Mouse (Mus musculus) neural tube, embryonic 15.5 days (tissue): Measurements from ENCODE around the gene Fgfr2. TPM values are rescaled to one million over a fixed set of nuclear protein-coding genes. Genes with fewer than 3 reads are reported as not detected.

Experiments
- ATAC-seq: fragments of 200-750 bp; cut with Nextera tagmentation; 2 replicates; pipeline ENCODE4 v1.8.0; 2017; ENCODE audit warnings: mild to moderate bottlenecking, moderate TSS enrichment, moderate library complexity; ENCODE audit not compliant: low FRiP score
- H3K27ac ChIP-seq: fragments of 300-500 bp; sonication (generic); replicated peaks from 2 replicates; pipeline ENCODE4 v1.5.1; 2015; ENCODE audit warnings: mild to moderate bottlenecking, inconsistent platforms
- H3K27me3 ChIP-seq: fragments of 300-500 bp; sonication (generic); replicated peaks from 2 replicates; pipeline ENCODE4 v1.6.1; 2015; ENCODE audit warnings: inconsistent platforms
- H3K36me3 ChIP-seq: fragments of 300-500 bp; sonication (generic); 2 replicates; pipeline ENCODE4 v1.6.1; 2015; ENCODE audit warnings: inconsistent platforms
- H3K4me1 ChIP-seq: fragments of 300-500 bp; sonication (generic); 2 replicates; pipeline ENCODE4 v1.6.1; 2015; ENCODE audit warnings: inconsistent platforms
- H3K4me2 ChIP-seq: fragments of 300-500 bp; sonication (generic); 2 replicates; pipeline ENCODE4 v1.6.1; 2015; ENCODE audit warnings: inconsistent platforms, mild to moderate bottlenecking, moderate library complexity
- H3K4me3 ChIP-seq: fragments of 300-500 bp; sonication (generic); replicated peaks from 2 replicates; pipeline ENCODE4 v1.5.1; 2015; ENCODE audit warnings: mild to moderate bottlenecking, inconsistent platforms
- H3K9ac ChIP-seq: fragments of 300-500 bp; sonication (generic); replicated peaks from 2 replicates; pipeline ENCODE4 v1.6.1; 2015; ENCODE audit warnings: mild to moderate bottlenecking, inconsistent platforms
- H3K9me3 ChIP-seq: fragments of 300-500 bp; sonication (generic); replicated peaks from 2 replicates; pipeline ENCODE4 v1.6.1; 2016; ENCODE audit warnings: inconsistent platforms
- WGBS: fragments of 180-500 bp; shearing (Covaris S2); methylation state at CpG from one replicate; pipeline ENCODE4 v1.1.7; 2015; ENCODE audit warnings: mixed read lengths; 5-methylcytosine and 5-hydroxymethylcytosine counted together
- polyA plus RNA-seq: library from polyadenylated mRNA; unstranded; fragments of >200 nt; fragmentation: Nextera tagmentation; extraction: Ambion mirVana; gene quantifications from 2 replicates; pipeline ENCODE4 v1.2.1, GENCODE M21; 2015

Fgfr2 gene
- polyA plus RNA-seq, 1 experiment from 2014 or later: 21.2 TPM

- H3K27ac ChIP-seq: no peak overlapping the region
- 25% methylated on average over 16 of the region's 21 CpGs for WGBS
- H3K36me3 ChIP-seq: no peaks in the 10 kb centered on the region
- no peak overlapping the region for H3K4me3 ChIP-seq
- 0 out of 2 replicates have a peak, but pooled peaks cover 6% of the 10 kb centered on the region for H3K27me3 ChIP-seq
- no peak overlapping the region for H3K9ac ChIP-seq
- no peak overlapping the region for H3K4me2 ChIP-seq
- H3K9me3 ChIP-seq: no peaks in the 10 kb centered on the region
- peaks cover 34% of the 10 kb centered on the region for H3K4me1 ChIP-seq
- ATAC-seq: peak; percentile 88
These were observed 2288.9 kb downstream of the Fgfr2 start for GRCm38 (mm10) chr7:130834299-130834698.

- Histone ChIP-seq H3K4me1 (peaks cover 14% of the 10 kb centered on the region), H3K9ac (no peak overlapping the region), H3K4me2 (no peak overlapping the region), H3K36me3 (no peaks in the 10 kb centered on the region), H3K27me3 (0 out of 2 replicates have a peak, but pooled peaks cover 6% of the 10 kb centered on the region), H3K4me3 (no peak overlapping the region), H3K27ac (no peak overlapping the region), H3K9me3 (no peaks in the 10 kb centered on the region)
- ATAC-seq: no peak
- WGBS: 93% methylated on average over 5 of the region's 5 CpGs
These were observed 2291.6 kb downstream of the Fgfr2 start for GRCm38 (mm10) chr7:130831586-130831985.

GRCm38 (mm10) chr7:130828475-130828874, 2294.7 kb downstream of the Fgfr2 start:
- Histone ChIP-seq H3K27me3 (no peaks in the 10 kb centered on the region), H3K4me1 (no peaks in the 10 kb centered on the region), H3K4me2 (no peak overlapping the region), H3K4me3 (no peak overlapping the region), H3K27ac (no peak overlapping the region), H3K9me3 (no peaks in the 10 kb centered on the region), H3K9ac (no peak overlapping the region), H3K36me3 (no peaks in the 10 kb centered on the region)
- ATAC-seq: no peak
- WGBS: 78% methylated on average over 10 of the region's 10 CpGs

- H3K9ac ChIP-seq: no peak overlapping the region
- no peaks in the 10 kb centered on the region for H3K9me3 ChIP-seq
- no peak for ATAC-seq
- no peak overlapping the region for H3K4me3 ChIP-seq
- no peaks in the 10 kb centered on the region for H3K27me3 ChIP-seq
- H3K4me1 ChIP-seq: no peaks in the 10 kb centered on the region
- no peak overlapping the region for H3K4me2 ChIP-seq
- no peak overlapping the region for H3K27ac ChIP-seq
- 91% methylated on average over 9 of the region's 9 CpGs for WGBS
- H3K36me3 ChIP-seq: no peaks in the 10 kb centered on the region
These were observed 2295.2 kb downstream of the Fgfr2 start for GRCm38 (mm10) chr7:130827844-130828403.

GRCm38 (mm10) chr7:130827431-130827830, 2295.7 kb downstream of the Fgfr2 start:
- ATAC-seq: no peak
- Histone ChIP-seq H3K4me3 (no peak overlapping the region), H3K4me2 (no peak overlapping the region), H3K27me3 (no peaks in the 10 kb centered on the region), H3K4me1 (no peaks in the 10 kb centered on the region), H3K27ac (no peak overlapping the region), H3K36me3 (no peaks in the 10 kb centered on the region), H3K9me3 (no peaks in the 10 kb centered on the region), H3K9ac (no peak overlapping the region)
- 56% methylated on average over 3 of the region's 3 CpGs for WGBS

- Histone ChIP-seq H3K27me3 (no peaks in the 10 kb centered on the region), H3K9me3 (no peaks in the 10 kb centered on the region), H3K27ac (no peak overlapping the region), H3K9ac (no peak overlapping the region), H3K4me1 (no peaks in the 10 kb centered on the region), H3K36me3 (no peaks in the 10 kb centered on the region), H3K4me2 (no peak overlapping the region), H3K4me3 (no peak overlapping the region)
- no peak for ATAC-seq
- WGBS: 76% methylated on average over 3 of the region's 3 CpGs
These were observed 2296.8 kb downstream of the Fgfr2 start for GRCm38 (mm10) chr7:130826343-130826742.

GRCm38 (mm10) chr7:130823992-130824391, 2299.2 kb downstream of the Fgfr2 start:
- Histone ChIP-seq H3K4me3 (no peak overlapping the region), H3K4me1 (no peaks in the 10 kb centered on the region), H3K9me3 (no peaks in the 10 kb centered on the region), H3K9ac (no peak overlapping the region), H3K27ac (no peak overlapping the region), H3K36me3 (no peaks in the 10 kb centered on the region), H3K27me3 (no peaks in the 10 kb centered on the region), H3K4me2 (no peak overlapping the region)
- no peak for ATAC-seq
- WGBS: 83% methylated on average over 9 of the region's 9 CpGs

- no peaks in the 10 kb centered on the region for H3K36me3 ChIP-seq
- no peaks in the 10 kb centered on the region for H3K9me3 ChIP-seq
- WGBS: 63% methylated on average over 10 of the region's 10 CpGs
- H3K27me3 ChIP-seq: no peaks in the 10 kb centered on the region
- no peaks in the 10 kb centered on the region for H3K4me1 ChIP-seq
- no peak overlapping the region for H3K27ac ChIP-seq
- H3K4me2 ChIP-seq: no peak overlapping the region
- ATAC-seq: no peak
- H3K9ac ChIP-seq: no peak overlapping the region
- H3K4me3 ChIP-seq: no peak overlapping the region
These were observed 2303.5 kb downstream of the Fgfr2 start for GRCm38 (mm10) chr7:130819624-130820023.

- WGBS: 73% methylated on average over 5 of the region's 5 CpGs
These were observed 2304.3 kb downstream of the Fgfr2 start for GRCm38 (mm10) chr7:130818813-130819212.

GRCm38 (mm10) chr7:130816243-130816642, 2306.9 kb downstream of the Fgfr2 start:
- no peaks in the 10 kb centered on the region for H3K4me1 ChIP-seq
- no peak for ATAC-seq
- WGBS: 84% methylated on average over 7 of the region's 7 CpGs
- H3K9me3 ChIP-seq: no peaks in the 10 kb centered on the region
- no peak overlapping the region for H3K4me2 ChIP-seq
- no peak overlapping the region for H3K9ac ChIP-seq
- H3K27ac ChIP-seq: no peak overlapping the region
- no peaks in the 10 kb centered on the region for H3K27me3 ChIP-seq
- H3K4me3 ChIP-seq: no peak overlapping the region
- no peaks in the 10 kb centered on the region for H3K36me3 ChIP-seq

More at GRCm38 (mm10) chr7:130818813-130819212, 2304.3 kb downstream of the Fgfr2 start:
- Histone ChIP-seq H3K9ac (no peak overlapping the region), H3K4me1 (no peaks in the 10 kb centered on the region), H3K27me3 (no peaks in the 10 kb centered on the region), H3K36me3 (no peaks in the 10 kb centered on the region), H3K27ac (no peak overlapping the region), H3K4me2 (no peak overlapping the region), H3K4me3 (no peak overlapping the region), H3K9me3 (no peaks in the 10 kb centered on the region)
- no peak for ATAC-seq

- WGBS: 98% methylated on average over 10 of the region's 10 CpGs
- Histone ChIP-seq H3K9ac (no peak overlapping the region), H3K9me3 (no peaks in the 10 kb centered on the region), H3K4me3 (no peak overlapping the region), H3K4me2 (no peak overlapping the region), H3K27ac (no peak overlapping the region), H3K4me1 (no peaks in the 10 kb centered on the region), H3K36me3 (no peaks in the 10 kb centered on the region), H3K27me3 (no peaks in the 10 kb centered on the region)
- no peak for ATAC-seq
These were observed 2307.5 kb downstream of the Fgfr2 start for GRCm38 (mm10) chr7:130815601-130816000.

GRCm38 (mm10) chr7:130812407-130812806, 2310.7 kb downstream of the Fgfr2 start:
- H3K4me3 ChIP-seq: no peak overlapping the region
- WGBS: 44% methylated on average over 16 of the region's 16 CpGs
- H3K4me1 ChIP-seq: 0 out of 2 replicates have a peak, but pooled peaks cover 3% of the 10 kb centered on the region
- no peak overlapping the region for H3K27ac ChIP-seq
- ATAC-seq: no peak
- no peaks in the 10 kb centered on the region for H3K36me3 ChIP-seq
- H3K27me3 ChIP-seq: no peaks in the 10 kb centered on the region
- H3K9me3 ChIP-seq: no peaks in the 10 kb centered on the region
- H3K9ac ChIP-seq: no peak overlapping the region
- no peak overlapping the region for H3K4me2 ChIP-seq
